ENCODE assay signal across 8 mouse cellular contexts in the genomic region with DNA sequence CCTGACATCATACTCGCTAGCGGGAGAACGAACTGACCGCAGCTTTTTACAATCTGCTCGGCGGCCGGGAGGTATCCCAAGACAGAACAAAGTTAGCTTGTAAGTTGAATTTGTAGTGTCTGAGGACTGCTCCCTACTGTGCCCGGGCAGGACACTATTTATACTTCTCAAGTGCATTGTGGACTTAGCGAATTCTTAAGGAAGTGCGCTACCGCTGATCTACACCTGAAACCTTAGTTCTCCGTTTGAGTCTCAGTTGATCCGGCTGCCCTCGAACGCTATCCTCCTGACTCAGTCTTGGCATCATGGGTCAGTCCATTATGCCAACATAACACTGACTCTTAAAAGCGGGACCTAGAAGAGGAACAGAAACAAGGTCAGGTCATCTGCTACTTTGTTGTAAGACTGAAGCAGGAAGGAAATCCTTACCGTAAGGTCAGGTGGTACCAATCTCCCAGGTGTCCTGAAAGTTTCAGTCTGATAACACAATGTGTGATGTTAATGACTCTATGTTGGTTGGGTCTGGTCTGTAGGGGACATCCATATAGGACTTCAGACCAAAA. TPM values are rescaled to one million over a fixed set of nuclear protein-coding genes. Genes with fewer than 3 reads are reported as not detected.
DNase-seq lines count a peak whose midpoint lies in the region; ATAC-seq lines count a peak whose summit lies in the region.

No protein-coding gene starts in this region.

- peak overlapping the region; percentile 50 to 84 for H3K4me3 ChIP-seq in heart, embryonic 14.5 days (ENCODE audit: control insufficient read depth in 1 of 2, insufficient read depth in 1 of 2, low read depth in 1 of 2, low read length in 2 of 2)
- H3K4me3 ChIP-seq in hindbrain, embryonic 15.5 days: peak overlapping the region; percentile 62
- peak overlapping the region; percentile 70 for H3K4me3 ChIP-seq in midbrain, embryonic 12.5 days

- WGBS in heart, embryonic 14.5 days: 3% methylated on average over 17 of the region's 17 CpGs
- 5% methylated on average over 17 of the region's 17 CpGs for WGBS in hindbrain, embryonic 15.5 days
- WGBS in midbrain, embryonic 12.5 days: 5% methylated on average over 17 of the region's 17 CpGs

- no peak for DNase-seq in heart, postnatal 36 days
- peak; percentile 17 for DNase-seq in brain, adult 2 months (ENCODE audit: low read depth, low spot score)
- DNase-seq in cerebellum, adult 8-10 months: no peak
- DNase-seq in embryo, embryonic 11 days: no peak
- DNase-seq in layer of hippocampus, postnatal 36 days: no peak

- H3K27me3 ChIP-seq in heart, embryonic 14.5 days (ENCODE audit: control insufficient read depth, insufficient read depth, low read length): 0 out of 2 replicates have a peak, but pooled peaks cover 5% of the 10 kb centered on the region
- no peaks in the 10 kb centered on the region for H3K27me3 ChIP-seq in hindbrain, embryonic 15.5 days
- H3K27me3 ChIP-seq in midbrain, embryonic 12.5 days: peaks cover 6% of the 10 kb centered on the region

- intact Hi-C loops in heart, postnatal 36 days (cut with DNase I): no loop called here

- H3K27ac ChIP-seq in heart, embryonic 14.5 days (replicated peaks in 1 of 2; ENCODE audit: control insufficient read depth in 1 of 2, insufficient read depth in 1 of 2, low read depth in 2 of 2, low read length in 2 of 2): peak overlapping the region; percentile 54 to 68
- peak overlapping the region; percentile 68 for H3K27ac ChIP-seq in hindbrain, embryonic 15.5 days (replicated peaks)
- no peak overlapping the region; the same call in 1 of the 2 replicates for H3K27ac ChIP-seq in midbrain, embryonic 12.5 days (replicated peaks)

- H3K36me3 ChIP-seq in heart, embryonic 14.5 days (ENCODE audit: control insufficient read depth, insufficient read depth, low read length): peaks cover 3% of the 10 kb centered on the region
- H3K36me3 ChIP-seq in hindbrain, embryonic 15.5 days: peaks cover 4% of the 10 kb centered on the region; the same call in 1 of the 2 replicates
- peaks cover 5% of the 10 kb centered on the region for H3K36me3 ChIP-seq in midbrain, embryonic 12.5 days

- H3K9me3 ChIP-seq in heart, embryonic 14.5 days (ENCODE audit: control insufficient read depth, low read length): no peaks in the 10 kb centered on the region
- H3K9me3 ChIP-seq in hindbrain, embryonic 15.5 days: no peaks in the 10 kb centered on the region
- H3K9me3 ChIP-seq in midbrain, embryonic 12.5 days: no peaks in the 10 kb centered on the region

- H3K4me2 ChIP-seq in heart, embryonic 14.5 days (ENCODE audit: low read length): peak overlapping the region; percentile 67
- H3K4me2 ChIP-seq in hindbrain, embryonic 15.5 days: peak overlapping the region; percentile 84
- peak overlapping the region; percentile 78 for H3K4me2 ChIP-seq in midbrain, embryonic 12.5 days (replicated peaks)

- no peak for ATAC-seq in heart, embryonic 14.5 days (ENCODE audit: insufficient number of reproducible peaks, insufficient read depth, low FRiP score, low read depth)
- ATAC-seq in hindbrain, embryonic 15.5 days (ENCODE audit: low FRiP score, low read depth): peak; percentile 6; the same call in 1 of the 2 replicates
- ATAC-seq in midbrain, embryonic 12.5 days (ENCODE audit: low FRiP score, low read depth): no peak

- peak overlapping the region; percentile 66 for H3K9ac ChIP-seq in heart, embryonic 14.5 days (ENCODE audit: low read length)
- H3K9ac ChIP-seq in hindbrain, embryonic 15.5 days: peak overlapping the region; percentile 39
- peak overlapping the region; percentile 66 for H3K9ac ChIP-seq in midbrain, embryonic 12.5 days (replicated peaks)

- H3K4me1 ChIP-seq in heart, embryonic 14.5 days (ENCODE audit: control insufficient read depth in 2 of 2, insufficient read depth in 2 of 2, low read length in 2 of 2): peaks cover 7 to 12% of the 10 kb centered on the region in 2 experiments; a peak in 3 of 4 replicates
- H3K4me1 ChIP-seq in hindbrain, embryonic 15.5 days (replicated peaks): peaks cover 23% of the 10 kb centered on the region
- peaks cover 13% of the 10 kb centered on the region for H3K4me1 ChIP-seq in midbrain, embryonic 12.5 days

RNA-seq across cellular contexts. Expression of a gene that starts 0.5 kb away (rescaled TPM):
- 13.6 and 13.8 TPM in 2 replicates for polyA plus RNA-seq in heart, embryonic 14.5 days (2014; fragmentation: Nextera tagmentation; extraction: Ambion mirVana)
- total RNA-seq in heart, postnatal 36 days (2021): 10 to 100 TPM; 28.0 to 28.6 TPM
- 12.3 and 13.4 TPM in 2 replicates for polyA plus RNA-seq in hindbrain, embryonic 15.5 days (2015; fragmentation: Nextera tagmentation; extraction: Ambion mirVana)
- polyA plus RNA-seq in midbrain, embryonic 12.5 days (2016; fragmentation: Nextera tagmentation; extraction: Ambion mirVana): 17.6 and 18.8 TPM in 2 replicates
- 10 to 100 TPM; 26.3 to 28.8 TPM for total RNA-seq in layer of hippocampus, postnatal 36 days (2021)

RNA-seq across cellular contexts. Expression of a gene that starts 8.4 kb away (rescaled TPM):
- 4.7 and 5.0 TPM in 2 replicates for polyA plus RNA-seq in heart, embryonic 14.5 days (2014; fragmentation: Nextera tagmentation; extraction: Ambion mirVana)
- total RNA-seq in heart, postnatal 36 days (2021): 1 to 10 TPM; 1.8 to 2.5 TPM
- 7.0 and 7.1 TPM in 2 replicates for polyA plus RNA-seq in hindbrain, embryonic 15.5 days (2015; fragmentation: Nextera tagmentation; extraction: Ambion mirVana)
- polyA plus RNA-seq in midbrain, embryonic 12.5 days (2016; fragmentation: Nextera tagmentation; extraction: Ambion mirVana): 8.8 and 8.9 TPM in 2 replicates
- 1 to 10 TPM; 7.6 to 9.1 TPM for total RNA-seq in layer of hippocampus, postnatal 36 days (2021)

RNA-seq across cellular contexts. Expression of a gene that starts 57.8 kb away (rescaled TPM):
- 7.1 and 8.1 TPM in 2 replicates for polyA plus RNA-seq in heart, embryonic 14.5 days (2014; fragmentation: Nextera tagmentation; extraction: Ambion mirVana)
- total RNA-seq in heart, postnatal 36 days (2021): 1 to 10 TPM in 1 of 2 experiments, under 1 TPM in 1; 0.60 to 1.0 TPM
- 1.3 and 1.8 TPM in 2 replicates for polyA plus RNA-seq in hindbrain, embryonic 15.5 days (2015; fragmentation: Nextera tagmentation; extraction: Ambion mirVana)
- 5.4 and 7.0 TPM in 2 replicates for polyA plus RNA-seq in midbrain, embryonic 12.5 days (2016; fragmentation: Nextera tagmentation; extraction: Ambion mirVana)
- under 1 TPM; 0.15 TPM for total RNA-seq in layer of hippocampus, postnatal 36 days (2021)
